Mouse (Mus musculus) heart, adult 2 months (tissue): ENCODE results near the gene Ncoa5. TPM values are rescaled to one million over a fixed set of nuclear protein-coding genes. Genes with fewer than 3 reads are reported as not detected.

ENCODE experiments used
- DNase-seq, 2 experiments: peaks; one replicate each; pipeline ENCODE4 v3.0.0; 2021
- H3K27ac ChIP-seq: fragments of 200-600 bp; 2 replicates; pipeline ENCODE4 v1.8.1; 2022
- H3K27me3 ChIP-seq: fragments of 200-500 bp; 2 replicates; pipeline ENCODE4 v1.6.1; 2012; ENCODE audit warnings: mild to moderate bottlenecking, low read length, inconsistent platforms, mixed read lengths; ENCODE audit not compliant: control insufficient read depth, insufficient read depth
- H3K36me3 ChIP-seq: fragments of 200-500 bp; 2 replicates; pipeline ENCODE4 v1.6.1; 2012; ENCODE audit warnings: low read length, inconsistent platforms; ENCODE audit not compliant: control insufficient read depth, insufficient read depth
- H3K4me1 ChIP-seq: fragments of 200-500 bp; 2 replicates; pipeline ENCODE4 v1.6.1; 2011; ENCODE audit warnings: low read length; ENCODE audit not compliant: control insufficient read depth, insufficient read depth
- H3K4me3 ChIP-seq: fragments of 200-600 bp; 2 replicates; pipeline ENCODE4 v1.8.1; 2022
- H3K79me2 ChIP-seq: fragments of 200-500 bp; replicated peaks from 2 replicates; pipeline ENCODE4 v1.6.1; 2012; ENCODE audit warnings: mild to moderate bottlenecking, inconsistent platforms, low read length, moderate library complexity, mixed read lengths; ENCODE audit not compliant: control insufficient read depth, insufficient read depth
- H3K9ac ChIP-seq: fragments of 200-500 bp; 2 replicates; pipeline ENCODE4 v1.6.1; 2012; ENCODE audit warnings: low read depth, mild to moderate bottlenecking, control low read depth, inconsistent platforms, low read length, mixed read lengths
- CTCF ChIP-seq: fragments of 200-600 bp; IDR thresholded peaks from 2 replicates; pipeline ENCODE4 v1.8.1; 2022; ENCODE audit warnings: antibody characterized with exemption, mild to moderate bottlenecking, moderate library complexity
- EP300 ChIP-seq: fragments of 200-500 bp; IDR thresholded peaks from 2 replicates; pipeline ENCODE4 v1.6.1; 2011; ENCODE audit warnings: low read depth, low read length, control low read depth; ENCODE audit not compliant: insufficient read depth
- POLR2A ChIP-seq: fragments of 200-500 bp; IDR thresholded peaks from 2 replicates; pipeline ENCODE4 v1.6.1; 2011; ENCODE audit warnings: mild to moderate bottlenecking, low read depth, low read length, control low read depth; ENCODE audit not compliant: insufficient read depth
- WGBS: fragments of 180-500 bp; shearing (Covaris S2); methylation state at CpG from one replicate; pipeline ENCODE4 v1.1.7; 2018; 5-methylcytosine and 5-hydroxymethylcytosine counted together
- intact Hi-C: fragments of 180-260 bp; cut with DNase I; formaldehyde crosslinking; loops from one replicate; pipeline ENCODE4 v1.15.1; 2025
- polyA plus RNA-seq: library from polyadenylated mRNA; depleted of rRNA; stranded (reverse); fragments of >200 nt; gene quantifications from 2 replicates; pipeline ENCODE4 v1.2.3, GENCODE M21; 2012
- total RNA-seq, 2 experiments: library from RNA; stranded (reverse); gene quantifications; 2 replicates each; pipeline ENCODE4 v1.2.3; 2021

The Ncoa5 gene
- total and polyA plus RNA-seq, 3 experiments = 16.4 to 20.6 (median 18.6) TPM

- TF ChIP-seq POLR2A (no peak), CTCF (no peak), EP300 (no peak)
- H3K27me3 ChIP-seq = no peaks in the 10 kb centered on the region
- no peaks in the 10 kb centered on the region; the same call in 1 of the 2 replicates for H3K4me1 ChIP-seq
- H3K27ac ChIP-seq = no peak overlapping the region
- no peak overlapping the region for H3K9ac ChIP-seq
- H3K36me3 ChIP-seq = no peaks in the 10 kb centered on the region; the same call in 1 of the 2 replicates
- H3K4me3 ChIP-seq = no peak overlapping the region
- no peak for DNase-seq
- H3K79me2 ChIP-seq = peaks cover 3% of the 10 kb centered on the region; the same call in 1 of the 2 replicates
- intact Hi-C loops = no loop called here
- 82% methylated on average over 5 of the region's 5 CpGs for WGBS
These were observed 19.7 kb downstream of the Ncoa5 start for GRCm38 (mm10) chr2:165014935-165015334.

GRCm38 (mm10) chr2:165010351-165010750, 24.3 kb downstream of the Ncoa5 start:
- Histone ChIP-seq H3K79me2 (peaks cover 1% of the 10 kb centered on the region; the same call in 1 of the 2 replicates), H3K4me1 (no peaks in the 10 kb centered on the region), H3K27ac (no peak overlapping the region), H3K36me3 (no peaks in the 10 kb centered on the region; the same call in 1 of the 2 replicates), H3K27me3 (no peaks in the 10 kb centered on the region), H3K4me3 (no peak overlapping the region), H3K9ac (no peak overlapping the region)
- TF ChIP-seq POLR2A = no peak
- no peak for TF ChIP-seq EP300
- no peak for TF ChIP-seq CTCF
- WGBS = 67% methylated on average over 10 of the region's 10 CpGs
- no peak for DNase-seq
- intact Hi-C loops = no loop called here

- intact Hi-C loops = no loop called here
- TF ChIP-seq EP300 = no peak
- no peak for TF ChIP-seq POLR2A
- TF ChIP-seq CTCF = no peak
- WGBS = 72% methylated on average over 2 of the region's 2 CpGs
These were observed 25.1 kb downstream of the Ncoa5 start for GRCm38 (mm10) chr2:165009581-165009980.

GRCm38 (mm10) chr2:165009161-165009560, 25.5 kb downstream of the Ncoa5 start:
- H3K36me3 ChIP-seq = no peaks in the 10 kb centered on the region; the same call in 1 of the 2 replicates
- no peak overlapping the region for H3K4me3 ChIP-seq
- H3K27ac ChIP-seq = no peak overlapping the region
- TF ChIP-seq POLR2A (no peak), EP300 (no peak)
- DNase-seq = no peak
- H3K79me2 ChIP-seq = no peaks in the 10 kb centered on the region
- 96% methylated on average over 14 of the region's 14 CpGs for WGBS
- H3K9ac ChIP-seq = no peak overlapping the region
- H3K27me3 ChIP-seq = no peaks in the 10 kb centered on the region
- no peaks in the 10 kb centered on the region for H3K4me1 ChIP-seq
- intact Hi-C loops = no loop called here

More at GRCm38 (mm10) chr2:165009581-165009980, 25.1 kb downstream of the Ncoa5 start:
- H3K79me2 ChIP-seq = peaks cover 1% of the 10 kb centered on the region; the same call in 1 of the 2 replicates
- DNase-seq = no peak
- H3K27ac ChIP-seq = no peak overlapping the region
- no peaks in the 10 kb centered on the region for H3K27me3 ChIP-seq
- H3K4me1 ChIP-seq = no peaks in the 10 kb centered on the region
- no peak overlapping the region for H3K4me3 ChIP-seq
- H3K36me3 ChIP-seq = no peaks in the 10 kb centered on the region; the same call in 1 of the 2 replicates
- H3K9ac ChIP-seq = no peak overlapping the region

GRCm38 (mm10) chr2:165007986-165008385, 26.7 kb downstream of the Ncoa5 start:
- WGBS = 94% methylated on average over 1 of the region's 1 CpGs
- Histone ChIP-seq H3K4me3 (no peak overlapping the region), H3K79me2 (no peaks in the 10 kb centered on the region), H3K27me3 (no peaks in the 10 kb centered on the region), H3K4me1 (no peaks in the 10 kb centered on the region), H3K9ac (no peak overlapping the region), H3K27ac (no peak overlapping the region), H3K36me3 (no peaks in the 10 kb centered on the region; the same call in 1 of the 2 replicates)
- intact Hi-C loops = no loop called here
- DNase-seq = no peak
- TF ChIP-seq EP300 (no peak), CTCF (no peak)

- Histone ChIP-seq H3K36me3 (no peaks in the 10 kb centered on the region; the same call in 1 of the 2 replicates), H3K9ac (no peak overlapping the region), H3K27me3 (no peaks in the 10 kb centered on the region), H3K4me3 (no peak overlapping the region), H3K27ac (no peak overlapping the region), H3K4me1 (no peaks in the 10 kb centered on the region), H3K79me2 (no peaks in the 10 kb centered on the region)
- WGBS = 95% methylated on average over 4 of the region's 4 CpGs
- no peak for TF ChIP-seq EP300
- TF ChIP-seq POLR2A = no peak
- TF ChIP-seq CTCF = no peak
- intact Hi-C loops = no loop called here
- DNase-seq = no peak
These were observed 27.9 kb downstream of the Ncoa5 start for GRCm38 (mm10) chr2:165006813-165007212.
